Mouse (Mus musculus) limb, embryonic 10.5 days (tissue): Measurements from ENCODE around the gene Lonp1. TPM values are rescaled to one million over a fixed set of nuclear protein-coding genes. Genes with fewer than 3 reads are reported as not detected.

Experiments used
- DNase-seq: peaks from one replicate; pipeline ENCODE4 v3.0.0-alpha.2; 2017; ENCODE audit warnings: low spot score
- H3K27ac ChIP-seq: fragments of 300-500 bp; sonication (generic); 2 replicates; pipeline ENCODE4 v1.5.1; 2016; ENCODE audit warnings: mild to moderate bottlenecking
- H3K27me3 ChIP-seq: fragments of 300-500 bp; sonication (generic); 2 replicates; pipeline ENCODE4 v1.6.1; 2016; ENCODE audit warnings: low read depth, mild to moderate bottlenecking; ENCODE audit not compliant: poor library complexity, severe bottlenecking
- H3K36me3 ChIP-seq: fragments of 300-500 bp; sonication (generic); 2 replicates; pipeline ENCODE4 v1.6.1; 2016; ENCODE audit warnings: mild to moderate bottlenecking, moderate library complexity
- H3K4me1 ChIP-seq: fragments of 300-500 bp; sonication (generic); 2 replicates; pipeline ENCODE4 v1.6.1; 2016
- H3K4me3 ChIP-seq: fragments of 300-500 bp; sonication (generic); 2 replicates; pipeline ENCODE4 v1.5.1; 2016; ENCODE audit warnings: mild to moderate bottlenecking, moderate library complexity
- H3K9me3 ChIP-seq: fragments of 300-500 bp; sonication (generic); replicated peaks from 2 replicates; pipeline ENCODE4 v1.6.1; 2016; ENCODE audit warnings: mild to moderate bottlenecking
- WGBS: fragments of 180-500 bp; shearing (Covaris S2); methylation state at CpG from one replicate; pipeline ENCODE4 v1.1.7; 2016; 5-methylcytosine and 5-hydroxymethylcytosine counted together
- polyA plus RNA-seq: library from polyadenylated mRNA; unstranded; fragments of >200 nt; fragmentation: Nextera tagmentation; extraction: Ambion mirVana; gene quantifications from 2 replicates; pipeline ENCODE4 v1.2.1, GENCODE M21; 2016

Gene Lonp1
- polyA plus RNA-seq, 1 experiment from 2014 or later, result 73.2 TPM

DNA sequence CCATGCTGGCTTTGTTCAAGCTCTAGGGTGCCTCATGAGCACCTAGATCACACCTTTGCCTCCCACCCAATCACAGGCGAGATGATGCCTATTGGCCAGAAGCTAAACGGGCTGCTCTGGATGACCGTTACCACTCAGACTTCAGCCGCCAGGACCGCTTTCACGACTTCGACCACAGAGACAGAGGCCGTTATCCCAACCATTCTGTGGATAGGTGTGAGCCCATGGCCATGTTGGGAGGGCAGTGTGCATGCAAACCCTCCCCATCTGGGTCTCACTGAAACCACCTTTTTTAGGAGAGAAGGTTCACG is 22.7 kb downstream of the Lonp1 start:
- WGBS, result 91% methylated on average over 9 of the region's 9 CpGs
- H3K27ac ChIP-seq, result no peak overlapping the region
- H3K27me3 ChIP-seq, result no peaks in the 10 kb centered on the region
- no peak for DNase-seq
- no peaks in the 10 kb centered on the region for H3K9me3 ChIP-seq
- H3K4me3 ChIP-seq, result no peak overlapping the region; the same call in 1 of the 2 replicates
- peaks cover 16% of the 10 kb centered on the region for H3K4me1 ChIP-seq
- peaks cover 92% of the 10 kb centered on the region for H3K36me3 ChIP-seq

GRCm38 (mm10) chr17:56603186-56604069 is 23.3 kb downstream of the Lonp1 start:
- 96% methylated on average over 28 of the region's 28 CpGs for WGBS
- no peak for DNase-seq
- Histone ChIP-seq H3K9me3 (no peaks in the 10 kb centered on the region), H3K36me3 (peaks cover 94% of the 10 kb centered on the region), H3K27me3 (no peaks in the 10 kb centered on the region), H3K4me1 (peaks cover 10% of the 10 kb centered on the region), H3K4me3 (no peak overlapping the region), H3K27ac (no peak overlapping the region)

- Histone ChIP-seq H3K36me3 (peaks cover 97% of the 10 kb centered on the region), H3K9me3 (no peaks in the 10 kb centered on the region), H3K4me1 (no peaks in the 10 kb centered on the region), H3K4me3 (no peak overlapping the region), H3K27ac (no peak overlapping the region), H3K27me3 (no peaks in the 10 kb centered on the region)
- WGBS, result 95% methylated on average over 8 of the region's 8 CpGs
- no peak for DNase-seq
Observed at GRCm38 (mm10) chr17:56593527-56594271, 33.0 kb downstream of the Lonp1 start.

DNA sequence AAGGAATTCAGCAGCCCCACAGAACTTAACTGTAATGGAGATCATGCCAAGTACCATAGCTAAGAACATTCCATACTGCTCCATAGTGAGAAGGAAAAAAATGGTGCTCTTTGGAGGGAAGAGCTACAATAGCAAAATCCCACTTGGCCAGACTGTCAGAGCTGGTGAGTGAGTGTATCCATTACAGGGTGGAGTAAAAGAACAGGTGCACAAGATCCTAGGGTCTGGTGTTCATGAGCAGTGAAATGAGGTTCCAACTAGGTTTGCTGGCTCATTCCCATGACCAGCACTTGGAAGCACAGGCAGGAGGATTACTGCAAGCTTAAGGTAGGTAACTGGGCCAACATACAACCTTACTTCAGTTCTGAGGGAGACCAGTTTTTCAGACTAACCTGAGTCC is 34.1 kb downstream of the Lonp1 start:
- Histone ChIP-seq H3K4me3 (no peak overlapping the region), H3K36me3 (peaks cover 100% of the 10 kb centered on the region), H3K27ac (no peak overlapping the region), H3K27me3 (no peaks in the 10 kb centered on the region), H3K9me3 (no peaks in the 10 kb centered on the region), H3K4me1 (peaks cover 6% of the 10 kb centered on the region; the same call in 1 of the 2 replicates)
- DNase-seq, result no peak

DNA sequence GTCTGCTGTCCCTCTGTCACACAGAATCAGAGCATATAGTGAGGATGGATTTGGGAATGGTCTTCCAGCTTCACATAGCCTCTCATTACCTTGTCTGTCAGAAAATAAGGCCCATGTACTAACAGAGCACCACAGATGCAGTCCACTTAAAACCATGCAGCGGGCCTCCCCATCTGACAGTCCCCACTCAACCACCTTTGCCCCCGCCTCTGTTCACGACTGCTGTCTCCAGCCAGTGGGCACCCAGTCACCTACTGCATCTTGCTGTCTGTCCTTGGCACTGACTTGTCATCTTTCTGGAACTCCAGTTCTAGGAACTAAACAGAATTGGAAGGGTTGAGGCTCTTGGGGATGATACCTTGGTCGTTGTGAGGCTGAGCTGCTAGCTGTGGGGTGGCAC is 37.8 kb downstream of the Lonp1 start:
- no peaks in the 10 kb centered on the region for H3K27me3 ChIP-seq
- H3K4me1 ChIP-seq, result peaks cover 22% of the 10 kb centered on the region
- no peaks in the 10 kb centered on the region for H3K9me3 ChIP-seq
- WGBS, result 96% methylated on average over 4 of the region's 4 CpGs
- peaks cover 82% of the 10 kb centered on the region for H3K36me3 ChIP-seq
- no peak overlapping the region for H3K27ac ChIP-seq
- no peak for DNase-seq
- no peak overlapping the region for H3K4me3 ChIP-seq

DNA sequence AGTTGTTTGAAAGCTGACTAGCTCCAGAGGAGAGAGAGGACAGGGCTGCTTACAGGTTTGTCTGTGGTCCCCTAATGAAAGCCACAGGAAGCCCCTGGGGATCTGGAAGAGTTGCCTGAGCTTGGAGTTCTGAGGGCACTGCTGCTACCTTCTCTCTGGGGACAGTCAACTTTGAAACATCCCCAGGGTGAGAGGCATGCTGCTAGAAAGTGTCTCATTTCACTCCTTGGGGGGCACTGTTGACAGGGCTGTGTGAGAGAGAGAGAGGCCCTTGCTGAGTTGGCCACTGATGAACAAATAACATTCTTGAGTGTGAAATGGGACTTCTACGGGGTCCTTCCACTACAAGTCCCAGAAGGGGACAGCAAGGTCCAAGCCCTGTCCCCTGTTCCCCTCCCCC is 38.9 kb downstream of the Lonp1 start:
- 90% methylated on average over 1 of the region's 1 CpGs for WGBS
- Histone ChIP-seq H3K36me3 (peaks cover 74% of the 10 kb centered on the region), H3K4me1 (peaks cover 31% of the 10 kb centered on the region), H3K27ac (no peak overlapping the region), H3K9me3 (no peaks in the 10 kb centered on the region), H3K4me3 (no peak overlapping the region), H3K27me3 (no peaks in the 10 kb centered on the region)
- no peak for DNase-seq

DNA sequence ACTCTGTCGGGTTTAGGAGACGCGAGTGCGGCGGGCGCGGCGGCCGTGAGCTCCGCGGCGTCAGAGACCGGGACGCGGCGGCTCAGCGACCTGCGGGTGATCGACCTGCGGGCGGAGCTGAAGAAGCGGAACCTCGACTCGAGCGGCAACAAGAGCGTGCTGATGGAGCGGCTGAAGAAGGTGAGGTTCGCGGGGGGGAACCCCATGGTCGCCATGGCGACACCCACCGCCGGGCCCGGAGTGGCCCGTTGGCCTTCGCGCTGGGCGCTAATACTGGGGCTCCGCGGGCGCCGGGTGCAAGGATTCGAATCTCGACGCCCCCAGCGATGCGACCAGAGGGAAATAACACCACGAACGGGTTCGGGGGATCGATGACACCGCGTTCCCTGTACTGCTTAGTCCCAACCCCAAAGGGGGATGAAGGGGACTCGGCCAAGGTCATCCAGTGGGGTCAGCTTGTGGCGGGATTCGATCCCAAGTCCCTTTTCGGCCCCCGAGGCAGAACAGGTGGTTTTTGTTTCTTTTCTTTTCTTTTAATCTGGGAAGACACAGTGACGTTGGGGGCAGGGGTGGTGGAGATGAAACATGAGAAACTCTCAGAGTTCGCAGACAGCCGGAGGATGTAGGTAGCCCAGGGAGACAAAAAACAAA is 41.4 kb downstream of the Lonp1 start:
- Histone ChIP-seq H3K4me1 (peaks cover 45% of the 10 kb centered on the region), H3K36me3 (peaks cover 74% of the 10 kb centered on the region), H3K27ac (peak overlapping the region; percentile 96), H3K27me3 (no peaks in the 10 kb centered on the region), H3K4me3 (peak overlapping the region; percentile 94), H3K9me3 (no peaks in the 10 kb centered on the region)
- DNase-seq, result peak; percentile 71
- WGBS, result under 1% methylated on average over 61 of the region's 61 CpGs

- Histone ChIP-seq H3K36me3 (peaks cover 74% of the 10 kb centered on the region), H3K4me1 (peaks cover 45% of the 10 kb centered on the region), H3K27me3 (no peaks in the 10 kb centered on the region)
Observed at GRCm38 (mm10) chr17:56584257-56585130, 42.2 kb downstream of the Lonp1 start, which contains the start of the genes Safb2 and Safb. Gene Safb2, minus strand, starts transcription at chr17:56584585. Gene Safb, plus strand, starts transcription at chr17:56584825.

GRCm38 (mm10) chr17:56583611-56584256 is 43.0 kb downstream of the Lonp1 start:
- peaks cover 45% of the 10 kb centered on the region for H3K4me1 ChIP-seq
- H3K27me3 ChIP-seq, result no peaks in the 10 kb centered on the region
- DNase-seq, result no peak
- no peaks in the 10 kb centered on the region for H3K9me3 ChIP-seq
- H3K4me3 ChIP-seq, result peak overlapping the region; percentile 94
- peak overlapping the region; percentile 96 for H3K27ac ChIP-seq
- 5% methylated on average over 33 of the region's 33 CpGs for WGBS
- H3K36me3 ChIP-seq, result peaks cover 74% of the 10 kb centered on the region

More at GRCm38 (mm10) chr17:56584257-56585130, 42.2 kb downstream of the Lonp1 start, which contains the start of the genes Safb2 and Safb:
- DNase-seq, result peak; percentile 99
- H3K4me3 ChIP-seq, result peak within 1 kb of the TSS; percentile 94
- peak within 1 kb of the TSS; percentile 96 for H3K27ac ChIP-seq
- WGBS, result under 1% methylated on average over 99 of the region's 101 CpGs
- H3K9me3 ChIP-seq, result no peaks in the 10 kb centered on the region

DNA sequence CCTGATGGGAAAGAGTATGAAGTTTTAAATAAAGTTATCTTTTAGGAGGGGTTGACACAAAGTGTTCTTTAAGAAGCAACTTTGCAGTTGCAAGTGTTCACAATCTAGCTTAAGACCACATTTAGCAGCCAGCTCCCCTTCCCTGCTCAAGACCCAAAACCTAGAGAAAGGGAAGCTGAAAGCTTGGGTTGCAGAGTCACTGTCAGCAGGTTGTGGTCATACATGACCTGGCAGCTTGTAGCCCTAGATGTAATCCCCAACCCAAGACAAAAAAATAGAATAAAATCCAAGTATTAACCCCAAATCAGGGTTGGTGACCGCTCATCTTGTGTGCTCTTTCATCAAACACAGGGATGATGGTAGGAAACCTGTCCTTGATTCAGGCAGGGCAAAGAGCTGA is 43.6 kb downstream of the Lonp1 start:
- no peak for DNase-seq
- WGBS, result 77% methylated on average over 1 of the region's 1 CpGs
- Histone ChIP-seq H3K4me1 (peaks cover 44% of the 10 kb centered on the region), H3K4me3 (peak overlapping the region; percentile 94), H3K27ac (peak overlapping the region; percentile 96), H3K9me3 (no peaks in the 10 kb centered on the region), H3K27me3 (no peaks in the 10 kb centered on the region), H3K36me3 (peaks cover 74% of the 10 kb centered on the region)

DNA sequence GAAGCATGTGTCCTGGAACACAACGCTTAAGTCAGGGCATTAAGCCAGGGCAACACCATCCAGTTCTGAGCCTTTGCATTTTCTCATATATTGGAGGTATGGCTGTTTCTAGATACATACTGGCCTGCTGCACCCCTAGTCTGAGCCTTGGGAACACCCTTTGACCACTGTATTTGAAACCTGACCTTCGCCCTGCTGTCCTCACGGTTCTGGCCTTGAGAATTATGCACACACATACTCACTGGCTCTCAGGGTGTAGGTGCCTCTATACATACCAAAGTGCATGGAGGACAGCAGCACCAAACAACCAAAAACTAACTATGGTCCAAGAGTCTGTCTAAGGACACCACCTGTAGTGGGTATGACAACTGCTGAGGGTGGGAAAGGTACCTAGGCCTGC is 53.7 kb downstream of the Lonp1 start:
- no peaks in the 10 kb centered on the region for H3K27me3 ChIP-seq
- peaks cover 95% of the 10 kb centered on the region for H3K36me3 ChIP-seq
- no peaks in the 10 kb centered on the region for H3K9me3 ChIP-seq
- no peak overlapping the region for H3K27ac ChIP-seq
- DNase-seq, result no peak
- no peaks in the 10 kb centered on the region for H3K4me1 ChIP-seq
- no peak overlapping the region for H3K4me3 ChIP-seq
- WGBS, result 97% methylated on average over 3 of the region's 3 CpGs

GRCm38 (mm10) chr17:56572154-56572553 is 54.5 kb downstream of the Lonp1 start:
- Histone ChIP-seq H3K9me3 (no peaks in the 10 kb centered on the region), H3K36me3 (peaks cover 95% of the 10 kb centered on the region), H3K27ac (no peak overlapping the region), H3K4me1 (no peaks in the 10 kb centered on the region), H3K27me3 (no peaks in the 10 kb centered on the region), H3K4me3 (no peak overlapping the region)
- no peak for DNase-seq
- WGBS, result 86% methylated on average over 1 of the region's 1 CpGs
